Mouse (Mus musculus) E14TG2a.4 (cell line): ENCODE results near the gene Sgpp1.

Source experiments
- CTCF ChIP-seq: conservative IDR thresholded peaks from 2 replicates; pipeline ENCODE4 v1.5.1; 2014; ENCODE audit warnings: low read length
- NANOG ChIP-seq: IDR thresholded peaks from 2 replicates; pipeline ENCODE4 v1.6.1; 2014; ENCODE audit warnings: borderline replicate concordance, low read length, mixed read lengths
- POU5F1 ChIP-seq: IDR thresholded peaks from 2 replicates; pipeline ENCODE4 v1.6.1; 2014; ENCODE audit warnings: low read length, borderline replicate concordance

GRCm38 (mm10) chr12:75727333-75728125 is 8.0 kb downstream of the Sgpp1 start:
- no peak for TF ChIP-seq CTCF
- no peak for TF ChIP-seq POU5F1
- TF ChIP-seq NANOG: no peak
